Mouse (Mus musculus) megakaryocyte, adult 5-6 weeks (primary cell): ENCODE measurements around the gene Paqr9. TPM values are rescaled to one million over a fixed set of nuclear protein-coding genes. Genes with fewer than 3 reads are reported as not detected.

Source experiments
- ATAC-seq: 2 replicates; pipeline ENCODE4 v1.8.0; 2016; ENCODE audit warnings: mild to moderate bottlenecking, inconsistent platforms; ENCODE audit not compliant: poor library complexity, severe bottlenecking
- total RNA-seq, 2 experiments: library from RNA; stranded (forward) in 1 of 2; stranded (reverse) in 1 of 2; fragments of 153-499, 151-499 nt in 1 of 2; fragments of 221-1000, 200-1000 nt in 1 of 2; gene quantifications; 2 replicates each; pipeline versions ENCODE4 v1.2.3 to v1.2.4; 2015 to 2017

Gene Paqr9
- total RNA-seq, 2 experiments from 2014 or later: 0.37 to 0.38 TPM

GRCm38 (mm10) chr9:95572558-95572957 is 13.1 kb downstream of the Paqr9 start:
- no peak for ATAC-seq

GRCm38 (mm10) chr9:95574116-95574515 is 14.7 kb downstream of the Paqr9 start:
- no peak for ATAC-seq

GRCm38 (mm10) chr9:95577502-95577901 is 18.0 kb downstream of the Paqr9 start:
- ATAC-seq: no peak

DNA sequence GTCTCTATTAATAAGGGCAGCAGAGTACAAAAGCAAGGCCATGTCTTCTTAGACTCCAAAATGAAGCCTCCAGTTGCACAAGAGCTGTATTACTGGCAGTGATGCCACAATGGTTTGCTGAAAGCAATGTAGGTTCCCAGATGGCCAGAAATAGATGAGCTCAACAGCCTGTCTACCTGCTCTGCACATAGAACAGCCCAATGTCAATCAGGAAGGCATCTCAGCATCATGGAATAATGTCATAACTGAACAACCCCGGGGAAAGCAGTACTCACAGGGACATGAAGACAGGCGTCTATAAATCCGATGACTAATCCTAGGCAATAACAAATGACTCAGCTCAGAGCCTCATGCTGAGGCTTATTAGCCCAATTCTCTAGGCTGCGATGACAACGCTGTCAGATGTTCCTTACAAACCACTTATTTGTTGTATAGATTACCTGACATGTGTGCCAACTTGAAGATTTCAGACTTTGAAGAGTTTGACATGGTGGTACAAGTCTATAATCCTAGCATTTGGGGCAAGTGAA is 19.0 kb downstream of the Paqr9 start:
- no peak for ATAC-seq

GRCm38 (mm10) chr9:95581021-95581757 is 21.7 kb downstream of the Paqr9 start:
- ATAC-seq: no peak

- no peak for ATAC-seq
These were observed 22.5 kb downstream of the Paqr9 start for GRCm38 (mm10) chr9:95581758-95582515.

GRCm38 (mm10) chr9:95582555-95582954 is 23.1 kb downstream of the Paqr9 start:
- ATAC-seq: no peak

DNA sequence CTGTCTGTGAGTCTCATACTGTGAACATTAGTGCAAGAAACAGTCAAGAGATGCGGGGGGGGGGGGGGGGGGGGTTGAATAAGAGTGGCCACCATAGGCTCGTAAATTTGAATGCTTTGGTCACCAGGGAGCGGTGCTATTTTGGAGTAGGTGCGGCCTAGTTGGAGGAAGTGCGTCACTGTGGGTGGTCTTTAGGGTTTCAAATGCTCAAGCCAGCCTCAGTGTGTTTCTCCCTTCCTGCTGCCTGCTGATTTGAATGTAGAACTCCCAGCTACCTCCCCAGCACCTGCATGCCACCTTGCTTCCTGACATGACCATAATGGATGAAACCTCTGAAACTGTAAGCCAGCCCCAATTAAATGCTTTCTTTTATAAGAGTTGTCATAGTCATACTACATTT is 26.6 kb downstream of the Paqr9 start:
- ATAC-seq: no peak

DNA sequence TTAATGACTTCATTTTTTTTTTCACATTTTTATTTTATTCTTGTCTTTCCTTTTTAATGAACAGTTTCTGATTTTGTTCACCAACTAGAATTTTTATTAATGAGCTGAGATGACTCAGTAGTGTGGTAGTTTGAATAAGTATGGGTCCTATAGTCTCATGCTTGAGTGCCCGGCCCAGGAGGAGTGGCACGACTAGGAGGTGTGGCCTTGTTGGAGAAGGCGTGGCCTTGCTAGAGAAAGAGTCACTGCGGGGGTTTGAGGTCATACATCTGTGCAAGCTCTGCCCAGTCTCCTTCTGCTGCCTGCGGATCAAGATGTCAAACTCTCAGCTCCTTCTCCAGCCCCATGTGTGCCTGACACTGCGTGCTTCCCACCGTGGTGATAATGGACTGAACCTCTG is 28.6 kb downstream of the Paqr9 start:
- no peak for ATAC-seq

- ATAC-seq: no peak
These were observed 34.8 kb downstream of the Paqr9 start for GRCm38 (mm10) chr9:95594291-95594690.

GRCm38 (mm10) chr9:95597466-95598178 is 38.2 kb downstream of the Paqr9 start:
- ATAC-seq: no peak

GRCm38 (mm10) chr9:95598179-95598721 is 38.8 kb downstream of the Paqr9 start:
- no peak for ATAC-seq

- 0 out of 2 replicates have a peak, but pooled peaks have one; percentile 21 for ATAC-seq
These were observed 39.9 kb downstream of the Paqr9 start for GRCm38 (mm10) chr9:95599399-95599798.

DNA sequence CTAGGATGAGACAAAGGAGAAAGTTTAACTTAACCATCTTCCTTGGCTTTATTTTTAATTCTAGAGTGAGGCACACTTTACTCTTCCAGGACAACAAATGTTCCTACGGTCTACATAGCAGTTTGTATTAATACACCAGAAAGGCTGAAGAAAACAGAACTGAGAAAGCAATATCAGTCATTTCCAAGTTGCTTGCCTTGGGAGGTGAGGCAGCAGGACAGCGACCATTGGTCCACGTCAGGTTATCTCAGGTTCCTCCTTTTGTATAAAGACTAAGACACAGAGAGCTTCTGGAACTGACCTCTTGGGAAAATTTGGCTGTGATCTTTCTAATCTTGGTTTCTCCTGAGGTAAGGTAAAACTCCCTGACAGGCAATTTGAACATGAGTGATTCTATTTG is 43.4 kb downstream of the Paqr9 start:
- no peak for ATAC-seq

GRCm38 (mm10) chr9:95603316-95603715 is 43.9 kb downstream of the Paqr9 start:
- ATAC-seq: no peak

DNA sequence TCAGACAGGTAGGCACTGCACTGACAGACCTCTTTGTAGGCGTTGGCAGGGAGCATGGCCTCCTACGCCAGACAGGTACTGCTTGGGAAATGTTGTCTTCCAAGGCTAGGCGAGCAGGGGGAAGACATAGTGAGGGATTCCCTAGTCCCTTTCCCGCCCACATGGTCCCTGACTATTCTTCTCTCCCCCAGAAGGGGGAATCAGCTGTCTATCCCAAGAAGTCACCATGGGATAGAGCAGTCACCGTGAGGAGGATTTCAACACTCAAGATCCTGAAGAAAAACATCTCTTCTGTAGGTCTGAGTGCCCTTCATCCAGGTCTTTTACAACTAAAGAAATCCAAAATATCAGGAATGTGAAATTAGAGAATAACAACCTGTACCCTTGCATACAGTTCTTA is 47.7 kb downstream of the Paqr9 start:
- no peak for ATAC-seq

DNA sequence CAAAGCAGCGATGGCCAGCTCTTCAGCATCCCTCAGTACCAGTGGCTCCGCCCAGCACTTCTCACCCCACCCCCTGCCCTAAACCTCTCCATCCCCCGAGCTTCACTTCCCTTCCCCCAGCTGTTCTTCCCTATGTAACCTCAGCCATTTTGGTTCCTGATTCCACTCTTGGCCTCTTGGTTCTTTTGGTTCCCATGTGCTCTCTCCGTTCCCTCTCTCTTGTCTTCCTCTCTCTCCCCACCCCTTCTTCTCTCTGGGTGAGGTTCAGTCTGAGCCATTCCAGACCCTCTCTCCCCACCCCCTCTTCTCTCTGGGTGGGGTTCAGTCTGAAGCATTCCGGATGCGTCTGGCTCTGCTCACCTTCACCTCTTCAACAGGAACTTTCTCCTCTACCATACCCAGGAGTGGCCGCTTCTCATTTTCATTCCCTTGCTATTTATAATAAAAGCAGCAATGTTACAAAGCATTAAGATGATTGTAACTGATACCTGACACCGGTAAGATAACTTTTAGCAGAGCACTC is 52.9 kb downstream of the Paqr9 start:
- no peak for ATAC-seq

DNA sequence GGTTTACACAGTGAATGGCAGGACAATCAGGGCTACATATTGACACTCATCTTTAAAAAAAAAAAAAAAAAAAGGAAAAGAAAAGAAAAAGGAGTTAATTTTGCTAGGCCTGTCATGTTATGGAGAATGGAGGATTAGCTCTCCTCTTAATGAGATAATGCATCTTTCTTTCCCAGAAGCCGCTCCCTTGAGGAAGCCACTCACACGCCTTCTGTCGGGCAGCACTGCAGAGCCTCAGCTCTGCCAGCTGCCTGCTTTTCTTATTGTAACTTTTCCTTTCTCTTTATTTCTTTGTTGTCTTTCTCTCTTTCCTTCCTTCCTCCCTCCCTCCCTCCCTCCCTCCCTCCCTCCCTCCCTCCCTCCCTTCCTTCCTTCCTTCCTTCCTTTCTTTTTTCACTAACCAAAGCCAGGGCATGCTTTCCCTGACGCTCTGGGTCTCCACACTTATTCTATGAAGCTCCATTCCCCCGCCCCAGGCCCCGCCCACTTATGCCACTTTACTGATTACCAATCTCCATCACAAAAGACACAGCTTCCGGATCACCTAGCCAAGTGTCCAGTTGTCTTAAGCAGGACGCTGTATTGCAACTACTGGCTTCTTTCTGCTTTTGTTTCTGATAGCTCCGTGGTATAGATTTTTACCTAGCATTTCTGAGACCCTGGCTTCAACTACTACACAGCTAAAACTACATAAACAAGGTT is 54.1 kb downstream of the Paqr9 start:
- ATAC-seq: no peak

- no peak for ATAC-seq
These were observed 55.6 kb downstream of the Paqr9 start for GRCm38 (mm10) chr9:95614861-95615615.
